Mouse (Mus musculus) MEL (cell line): ENCODE data around the gene Gm28635. TPM values are rescaled to one million over a fixed set of nuclear protein-coding genes. Genes with fewer than 3 reads are reported as not detected.

Experiments
- DNase-seq: peaks from one replicate; pipeline ENCODE4 v3.0.0; 2011; ENCODE audit warnings: low read depth, low spot score
- H3K27ac ChIP-seq: 2 replicates; pipeline ENCODE4 v1.5.1; 2012; ENCODE audit warnings: low read depth, mild to moderate bottlenecking, control low read depth, low read length, moderate library complexity; ENCODE audit not compliant: control insufficient read depth
- H3K27me3 ChIP-seq, 2 experiments: fragments of 150-350 bp in 1 of 2; sonication (generic) in 1 of 2; 2 replicates each; pipeline ENCODE4 v1.6.1; 2012; ENCODE audit warnings: low read length in 2 of 2, mild to moderate bottlenecking in 2 of 2, improper control_type of control experiment in 1 of 2, moderate library complexity in 1 of 2; ENCODE audit not compliant: insufficient read depth in 2 of 2, control insufficient read depth in 1 of 2
- H3K36me3 ChIP-seq, 2 experiments: 2 replicates each; pipeline ENCODE4 v1.6.1; 2012 to 2014; ENCODE audit warnings: low read length in 2 of 2, improper control_type of control experiment in 1 of 2, inconsistent platforms in 1 of 2, mild to moderate bottlenecking in 1 of 2; ENCODE audit not compliant: insufficient read depth in 2 of 2, control insufficient read depth in 1 of 2
- H3K4me1 ChIP-seq, 2 experiments: fragments of 150-350 bp in 1 of 2; sonication (generic) in 1 of 2; 2 replicates each; pipeline ENCODE4 v1.6.1; 2012; ENCODE audit warnings: low read length in 2 of 2, improper control_type of control experiment in 1 of 2, mild to moderate bottlenecking in 1 of 2; ENCODE audit not compliant: insufficient read depth in 2 of 2, control insufficient read depth in 1 of 2
- H3K4me3 ChIP-seq, 2 experiments: fragments of 150-350 bp in 1 of 2; sonication (generic) in 1 of 2; 2 replicates each; pipeline ENCODE4 v1.5.1; 2012; ENCODE audit warnings: low read depth in 2 of 2, low read length in 2 of 2, mild to moderate bottlenecking in 2 of 2, moderate library complexity in 2 of 2, control low read depth in 1 of 2, improper control_type of control experiment in 1 of 2; ENCODE audit not compliant: control insufficient read depth in 1 of 2, insufficient read depth in 1 of 2
- H3K79me2 ChIP-seq: 2 replicates; pipeline ENCODE4 v1.6.1; 2012; ENCODE audit warnings: mild to moderate bottlenecking, low read length, moderate library complexity; ENCODE audit not compliant: control insufficient read depth, poor library complexity, insufficient read depth
- H3K9ac ChIP-seq: 2 replicates; pipeline ENCODE4 v1.6.1; 2012; ENCODE audit warnings: low read depth, mild to moderate bottlenecking, control low read depth, low read length, moderate library complexity; ENCODE audit not compliant: control insufficient read depth, poor library complexity, severe bottlenecking
- H3K9me3 ChIP-seq: fragments of 150-350 bp; sonication (generic); replicated peaks from 2 replicates; pipeline ENCODE4 v1.6.1; 2012; ENCODE audit warnings: mild to moderate bottlenecking, low read length, improper control_type of control experiment, moderate library complexity; ENCODE audit not compliant: insufficient read depth
- CHD2 ChIP-seq: IDR thresholded peaks from 2 replicates; pipeline ENCODE4 v1.6.1; 2011; ENCODE audit warnings: low read length, improper control_type of control experiment
- CTCF ChIP-seq, 3 experiments: IDR thresholded peaks in 2 of 3; conservative IDR thresholded peaks in 1 of 3; 2 replicates each; pipeline ENCODE4 v1.5.1; 2011 to 2012; ENCODE audit warnings: low read length in 3 of 3, low read depth in 2 of 3, mild to moderate bottlenecking in 2 of 3, improper control_type of control experiment in 1 of 3, inconsistent platforms in 1 of 3, mixed read lengths in 1 of 3, moderate library complexity in 1 of 3; ENCODE audit not compliant: control insufficient read depth in 1 of 3, insufficient read depth in 1 of 3, poor library complexity in 1 of 3, severe bottlenecking in 1 of 3
- E2F4 ChIP-seq: IDR thresholded peaks from 2 replicates; pipeline ENCODE4 v1.6.1; 2011; ENCODE audit warnings: low read depth, low read length, improper control_type of control experiment, borderline replicate concordance
- EP300 ChIP-seq, 2 experiments: IDR thresholded peaks; 2 replicates each; pipeline ENCODE4 v1.6.1; 2011; ENCODE audit warnings: improper control_type of control experiment in 2 of 2, low read length in 2 of 2, low read depth in 1 of 2, mild to moderate bottlenecking in 1 of 2
- ETS1 ChIP-seq: IDR thresholded peaks from 2 replicates; pipeline ENCODE4 v1.6.1; 2012; ENCODE audit warnings: low read depth, mild to moderate bottlenecking, inconsistent platforms, low read length, improper control_type of control experiment, moderate library complexity
- GATA1 ChIP-seq: IDR thresholded peaks from 2 replicates; pipeline ENCODE4 v1.6.1; 2011; ENCODE audit warnings: low read depth, low read length, improper control_type of control experiment
- HCFC1 ChIP-seq: IDR thresholded peaks from 2 replicates; pipeline ENCODE4 v1.6.1; 2012; ENCODE audit warnings: low read depth, mild to moderate bottlenecking, inconsistent platforms, low read length, improper control_type of control experiment, moderate library complexity
- JUND ChIP-seq: IDR thresholded peaks from 2 replicates; pipeline ENCODE4 v1.6.1; 2011; ENCODE audit warnings: low read depth, mild to moderate bottlenecking, improper control_type of control experiment, low read length
- KAT2A ChIP-seq: conservative IDR thresholded peaks from 2 replicates; pipeline ENCODE4 v1.6.1; 2012; ENCODE audit warnings: low read depth, low read length, improper control_type of control experiment, inconsistent platforms
- MAZ ChIP-seq: IDR thresholded peaks from 2 replicates; pipeline ENCODE4 v1.6.1; 2012; ENCODE audit warnings: low read depth, mild to moderate bottlenecking, inconsistent platforms, low read length, improper control_type of control experiment
- MEF2A ChIP-seq: IDR thresholded peaks from 2 replicates; pipeline ENCODE4 v1.6.1; 2014; ENCODE audit warnings: low read depth, mild to moderate bottlenecking, inconsistent platforms, low read length, improper control_type of control experiment; ENCODE audit not compliant: poor library complexity, insufficient replicate concordance, severe bottlenecking; ENCODE audit errors: extremely low read depth
- MXI1 ChIP-seq: IDR thresholded peaks from 2 replicates; pipeline ENCODE4 v1.6.1; 2011; ENCODE audit warnings: mild to moderate bottlenecking, low read depth, low read length, improper control_type of control experiment
- MYC ChIP-seq: IDR thresholded peaks from 2 replicates; pipeline ENCODE4 v1.6.1; 2011; ENCODE audit warnings: low read depth, mild to moderate bottlenecking, low read length, improper control_type of control experiment, moderate library complexity
- NELFE ChIP-seq: IDR thresholded peaks from 2 replicates; pipeline ENCODE4 v1.6.1; 2011; ENCODE audit warnings: low read depth, low read length, improper control_type of control experiment
- NRF1 ChIP-seq: IDR thresholded peaks from 2 replicates; pipeline ENCODE4 v1.6.1; 2014; ENCODE audit warnings: low read depth, mild to moderate bottlenecking, inconsistent platforms, low read length, improper control_type of control experiment, moderate library complexity; ENCODE audit not compliant: poor library complexity, insufficient read depth, severe bottlenecking
- POLR2A ChIP-seq, 2 experiments: IDR thresholded peaks; 2 replicates each; pipeline ENCODE4 v1.6.1; 2011 to 2012; ENCODE audit warnings: low read length in 2 of 2, mild to moderate bottlenecking in 2 of 2, control low read depth in 1 of 2, improper control_type of control experiment in 1 of 2, low read depth in 1 of 2, moderate library complexity in 1 of 2; ENCODE audit not compliant: control insufficient read depth in 1 of 2, insufficient read depth in 1 of 2, poor library complexity in 1 of 2
- POLR2AphosphoS2 ChIP-seq: IDR thresholded peaks from 2 replicates; pipeline ENCODE4 v1.6.1; 2011; ENCODE audit warnings: low read length, improper control_type of control experiment
- POLR2AphosphoS5 ChIP-seq: IDR thresholded peaks from 2 replicates; pipeline ENCODE4 v1.6.1; 2012; ENCODE audit warnings: low read depth, borderline replicate concordance, mild to moderate bottlenecking, inconsistent platforms, low read length, moderate library complexity, mixed read lengths
- RAD21 ChIP-seq: IDR thresholded peaks from 2 replicates; pipeline ENCODE4 v1.6.1; 2011; ENCODE audit warnings: mild to moderate bottlenecking, low read depth, low read length, improper control_type of control experiment
- RCOR1 ChIP-seq: IDR thresholded peaks from 2 replicates; pipeline ENCODE4 v1.6.1; 2012; ENCODE audit warnings: low read depth, mild to moderate bottlenecking, inconsistent platforms, low read length, improper control_type of control experiment
- SIN3A ChIP-seq: IDR thresholded peaks from 2 replicates; pipeline ENCODE4 v1.6.1; 2012; ENCODE audit warnings: low read length, improper control_type of control experiment, inconsistent platforms
- SMC3 ChIP-seq: IDR thresholded peaks from 2 replicates; pipeline ENCODE4 v1.6.1; 2011; ENCODE audit warnings: low read depth, low read length, improper control_type of control experiment
- TAL1 ChIP-seq: IDR thresholded peaks from 2 replicates; pipeline ENCODE4 v1.6.1; 2012; ENCODE audit warnings: mild to moderate bottlenecking, inconsistent platforms, low read length, moderate library complexity, mixed read lengths
- TBP ChIP-seq: IDR thresholded peaks from 2 replicates; pipeline ENCODE4 v1.8.0; 2011; ENCODE audit warnings: low read depth, low read length, improper control_type of control experiment
- TCF12 ChIP-seq: IDR thresholded peaks from 2 replicates; pipeline ENCODE4 v1.6.1; 2014; ENCODE audit warnings: low read depth, mild to moderate bottlenecking, inconsistent platforms, low read length, improper control_type of control experiment, moderate library complexity
- USF1 ChIP-seq: IDR thresholded peaks from 2 replicates; pipeline ENCODE4 v1.6.1; 2014; ENCODE audit warnings: low read depth, mild to moderate bottlenecking, inconsistent platforms, low read length, improper control_type of control experiment, moderate library complexity
- USF2 ChIP-seq, 2 experiments: IDR thresholded peaks; 2 replicates each; pipeline ENCODE4 v1.6.1; 2011 to 2012; ENCODE audit warnings: improper control_type of control experiment in 2 of 2, low read length in 2 of 2, borderline replicate concordance in 1 of 2, inconsistent platforms in 1 of 2, low read depth in 1 of 2, mild to moderate bottlenecking in 1 of 2; ENCODE audit not compliant: insufficient read depth in 1 of 2
- ZC3H11A ChIP-seq: IDR thresholded peaks from 2 replicates; pipeline ENCODE4 v1.6.1; 2012; ENCODE audit warnings: low read depth, mild to moderate bottlenecking, inconsistent platforms, low read length, improper control_type of control experiment
- ZKSCAN1 ChIP-seq: IDR thresholded peaks from 2 replicates; pipeline ENCODE4 v1.6.1; 2012; ENCODE audit warnings: low read depth, mild to moderate bottlenecking, inconsistent platforms, low read length, improper control_type of control experiment, moderate library complexity
- ZMIZ1 ChIP-seq: IDR thresholded peaks from 2 replicates; pipeline ENCODE4 v1.6.1; 2012; ENCODE audit warnings: low read depth, mild to moderate bottlenecking, inconsistent platforms, low read length, improper control_type of control experiment, moderate library complexity
- polyA plus RNA-seq, 2 experiments: library from polyadenylated mRNA; stranded (reverse) in 1 of 2; unstranded in 1 of 2; fragments of >175 nt in 1 of 2; fragments of >200 nt in 1 of 2; gene quantifications; 2 replicates each; pipeline versions ENCODE4 v1.2.1 to v1.2.4; 2012; ENCODE audit warnings: low replicate concordance in 2 of 2, low read depth in 1 of 2; ENCODE audit not compliant: insufficient read length in 2 of 2, insufficient read depth in 1 of 2, missing spikeins in 1 of 2
- total RNA-seq: library from RNA; depleted of rRNA; stranded (reverse); fragments of 300-350 nt; gene quantifications from 2 replicates; pipeline ENCODE4 v1.2.3, GENCODE M21; 2012

The Gm28635 gene
- total and polyA plus RNA-seq, 3 experiments, result 0.19 TPM; not detected in 2

GRCm38 (mm10) chr2:84688080-84688844, 10.4 kb upstream of the Gm28635 start (continued):
- TF ChIP-seq POLR2AphosphoS5 (no peak), JUND (no peak), POLR2AphosphoS2 (no peak), GATA1 (peak; percentile 58), CHD2 (no peak), RAD21 (no peak), MEF2A (no peak), ZC3H11A (no peak), E2F4 (no peak), TAL1 (peak; percentile 86)
- TF ChIP-seq, all 39 proteins: peak for 6

DNA sequence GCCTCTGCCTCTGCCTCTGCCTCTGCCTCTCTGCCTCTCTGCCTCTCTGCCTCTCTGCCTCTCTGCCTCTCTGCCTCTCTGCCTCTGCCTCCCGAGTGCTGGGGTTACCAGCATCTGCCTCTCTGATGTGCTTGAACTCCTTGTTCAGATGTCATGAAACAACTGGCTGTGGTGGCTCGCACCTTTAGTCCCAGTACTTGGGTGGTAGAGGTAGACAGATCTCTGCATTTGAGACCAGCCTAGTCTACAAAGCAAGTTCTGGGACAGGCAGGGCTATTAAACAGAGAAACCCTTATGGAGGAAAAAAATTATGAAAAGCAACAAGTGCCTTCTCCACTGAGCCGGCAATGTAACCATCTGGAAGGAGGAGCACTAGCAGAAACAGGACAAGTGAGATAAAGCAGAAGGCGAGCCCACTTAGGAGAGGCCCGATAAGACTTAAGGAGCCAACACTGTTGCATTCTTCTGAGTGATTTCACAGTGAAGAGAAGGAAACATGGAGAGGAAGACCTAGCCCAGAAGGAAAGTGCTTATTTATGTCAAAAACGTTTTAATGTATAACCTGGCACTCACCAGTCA, 4.9 kb upstream of the Gm28635 start:
- DNase-seq, result peak; percentile 84
- peak overlapping the region; percentile 98 for H3K27ac ChIP-seq
- H3K4me3 ChIP-seq, result peak overlapping the region; percentile 41 to 47
- TF ChIP-seq TCF12 (peak; percentile 74), MEF2A (no peak), POLR2A (IDR thresholded peaks at IDR 0.05; ENCODE audit: control insufficient read depth in 1 of 2, insufficient read depth in 1 of 2, low read depth in 1 of 2, low read length in 2 of 2, poor library complexity in 1 of 2) (0 out of 4 replicates have a peak, but pooled peaks of 1 of the 2 experiments have one; percentile 18), MXI1 (no peak; the same call in 1 of the 2 replicates), USF1 (no peak), RCOR1 (peak; percentile 44; the same call in 1 of the 2 replicates), HCFC1 (no peak), RAD21 (no peak), MYC (no peak), SMC3 (peak; percentile 17; the same call in 1 of the 2 replicates), MAZ (no peak; the same call in 1 of the 2 replicates), TAL1 (peak; percentile 72), ZKSCAN1 (no peak), SIN3A (peak; percentile 83), ETS1 (peak; percentile 72), KAT2A (0 out of 2 replicates have a peak, but pooled peaks have one; percentile 12), TBP (peak; percentile 25; the same call in 1 of the 2 replicates), NRF1 (no peak), ZMIZ1 (no peak), EP300 (IDR thresholded peaks at IDR 0.05; ENCODE audit: low read depth in 1 of 2, low read length in 2 of 2) (peak; percentile 77 to 78), E2F4 (no peak), POLR2AphosphoS2 (no peak), CTCF (IDR thresholded peaks at IDR 0.05 in 2 of 3, conservative IDR thresholded peaks at IDR 0.05 in 1 of 3; ENCODE audit: control insufficient read depth in 1 of 3, insufficient read depth in 1 of 3, low read depth in 2 of 3, low read length in 3 of 3, poor library complexity in 1 of 3, severe bottlenecking in 1 of 3) (no peak), NELFE (no peak), GATA1 (peak; percentile 87), USF2 (IDR thresholded peaks at IDR 0.05; ENCODE audit: borderline replicate concordance in 1 of 2, insufficient read depth in 1 of 2, low read depth in 1 of 2, low read length in 2 of 2) (no peak), CHD2 (no peak), ZC3H11A (no peak), POLR2AphosphoS5 (no peak)

More for the DNA sequence above, 4.9 kb upstream of the Gm28635 start:
- H3K9ac ChIP-seq, result peak overlapping the region; percentile 66
- no peaks in the 10 kb centered on the region for H3K9me3 ChIP-seq
- peaks cover 8 to 21% of the 10 kb centered on the region in 2 experiments for H3K36me3 ChIP-seq
- H3K79me2 ChIP-seq, result peaks cover 13% of the 10 kb centered on the region
- no peaks in the 10 kb centered on the region for H3K27me3 ChIP-seq
- H3K4me1 ChIP-seq, result peaks cover 7 to 13% of the 10 kb centered on the region in 2 experiments
